Mouse (Mus musculus) CH12.LX (cell line): ENCODE measurements around the gene Gopc. TPM values are rescaled to one million over a fixed set of nuclear protein-coding genes. Genes with fewer than 3 reads are reported as not detected.

ENCODE experiments used
- DNase-seq: peaks from one replicate; pipeline ENCODE4 v3.0.0-alpha.2; 2013; ENCODE audit errors: extremely low read depth
- H3K27ac ChIP-seq: 2 replicates; pipeline ENCODE4 v1.5.1; 2012; ENCODE audit warnings: low read depth, mild to moderate bottlenecking, control low read depth, moderate library complexity; ENCODE audit not compliant: insufficient read depth
- H3K27me3 ChIP-seq: replicated peaks from 2 replicates; pipeline ENCODE3; 2012; ENCODE audit warnings: inconsistent platforms
- H3K36me3 ChIP-seq, 2 experiments: replicated peaks in 1 of 2; 2 replicates each; pipeline versions ENCODE3 to v1.6.1; 2012; ENCODE audit warnings: inconsistent platforms in 1 of 2, low read length in 1 of 2, mild to moderate bottlenecking in 1 of 2, mixed read lengths in 1 of 2, moderate library complexity in 1 of 2; ENCODE audit not compliant: control insufficient read depth in 1 of 2, insufficient read depth in 1 of 2
- H3K4me1 ChIP-seq, 2 experiments: 2 replicates each; pipeline ENCODE4 v1.6.1; 2012; ENCODE audit warnings: inconsistent platforms in 1 of 2, moderate library complexity in 1 of 2; ENCODE audit not compliant: insufficient read depth in 2 of 2, control insufficient read depth in 1 of 2
- H3K4me2 ChIP-seq: 2 replicates; pipeline ENCODE4 v1.6.1; 2012; ENCODE audit warnings: low read depth, mild to moderate bottlenecking, control low read depth; ENCODE audit not compliant: poor library complexity, insufficient read depth, severe bottlenecking
- H3K4me3 ChIP-seq, 3 experiments: fragments of 150-350 bp in 1 of 3; sonication (generic) in 1 of 3; replicated peaks in 1 of 3; 2 replicates each; pipeline versions ENCODE3 to v1.5.1; 2011 to 2012; ENCODE audit warnings: low read depth in 2 of 3, low read length in 2 of 3, mild to moderate bottlenecking in 2 of 3, moderate library complexity in 2 of 3, control low read depth in 1 of 3, improper control_type of control experiment in 1 of 3, inconsistent platforms in 1 of 3, mixed read lengths in 1 of 3; ENCODE audit not compliant: poor library complexity in 1 of 3
- H3K79me2 ChIP-seq: replicated peaks from 2 replicates; pipeline ENCODE4 v1.6.1; 2012; ENCODE audit warnings: mild to moderate bottlenecking, moderate library complexity; ENCODE audit not compliant: control insufficient read depth, poor library complexity, insufficient read depth, severe bottlenecking; ENCODE audit errors: extremely low read depth
- H3K9ac ChIP-seq: 2 replicates; pipeline ENCODE4 v1.6.1; 2012; ENCODE audit warnings: low read depth, mild to moderate bottlenecking, control low read depth, moderate library complexity; ENCODE audit not compliant: insufficient read depth
- H3K9me3 ChIP-seq: replicated peaks from 2 replicates; pipeline ENCODE3; 2012; ENCODE audit warnings: low read length, inconsistent platforms, mixed read lengths
- BHLHE40 ChIP-seq: IDR thresholded peaks from 2 replicates; pipeline ENCODE4 v1.6.1; 2011; ENCODE audit warnings: mild to moderate bottlenecking, low read depth, low read length, improper control_type of control experiment
- CHD1 ChIP-seq: IDR thresholded peaks from 2 replicates; pipeline ENCODE4 v1.6.1; 2012; ENCODE audit warnings: low read depth, low read length, improper control_type of control experiment, inconsistent platforms
- CHD2 ChIP-seq: IDR thresholded peaks from 2 replicates; pipeline ENCODE4 v1.6.1; 2011; ENCODE audit warnings: low read length, improper control_type of control experiment
- CTCF ChIP-seq, 2 experiments: IDR thresholded peaks in 1 of 2; conservative IDR thresholded peaks in 1 of 2; 2 replicates each; pipeline ENCODE4 v1.5.1; 2011 to 2012; ENCODE audit warnings: low read depth in 2 of 2, low read length in 2 of 2, improper control_type of control experiment in 1 of 2, inconsistent platforms in 1 of 2, mild to moderate bottlenecking in 1 of 2, moderate library complexity in 1 of 2
- E2F4 ChIP-seq: IDR thresholded peaks from 2 replicates; pipeline ENCODE4 v1.6.1; 2011; ENCODE audit warnings: low read depth, low read length, improper control_type of control experiment; ENCODE audit not compliant: insufficient replicate concordance
- ELF1 ChIP-seq: IDR thresholded peaks from 2 replicates; pipeline ENCODE4 v1.6.1; 2014; ENCODE audit warnings: low read depth, mild to moderate bottlenecking, inconsistent platforms, low read length, improper control_type of control experiment
- EP300 ChIP-seq: IDR thresholded peaks from 2 replicates; pipeline ENCODE4 v1.6.1; 2011; ENCODE audit warnings: low read length, improper control_type of control experiment
- ETS1 ChIP-seq: conservative IDR thresholded peaks from 2 replicates; pipeline ENCODE4 v1.6.1; 2012; ENCODE audit warnings: low read depth, mild to moderate bottlenecking, inconsistent platforms, low read length, improper control_type of control experiment, moderate library complexity
- GABPA ChIP-seq: IDR thresholded peaks from 2 replicates; pipeline ENCODE4 v1.6.1; 2012; ENCODE audit warnings: low read depth, low read length, improper control_type of control experiment, inconsistent platforms; ENCODE audit not compliant: insufficient replicate concordance
- HCFC1 ChIP-seq: IDR thresholded peaks from 2 replicates; pipeline ENCODE4 v1.6.1; 2012; ENCODE audit warnings: low read depth, mild to moderate bottlenecking, inconsistent platforms, low read length, improper control_type of control experiment
- IRF4 ChIP-seq: IDR thresholded peaks from 2 replicates; pipeline ENCODE4 v1.6.1; 2014; ENCODE audit warnings: low read depth, mild to moderate bottlenecking, inconsistent platforms, low read length, improper control_type of control experiment
- JUN ChIP-seq: IDR thresholded peaks from 2 replicates; pipeline ENCODE4 v1.6.1; 2011; ENCODE audit warnings: low read depth, mild to moderate bottlenecking, low read length, improper control_type of control experiment, moderate library complexity; ENCODE audit not compliant: insufficient read depth
- JUND ChIP-seq: conservative IDR thresholded peaks from 2 replicates; pipeline ENCODE4 v1.6.1; 2011; ENCODE audit warnings: low read depth, low read length, improper control_type of control experiment
- KAT2A ChIP-seq: IDR thresholded peaks from 2 replicates; pipeline ENCODE4 v1.6.1; 2012; ENCODE audit warnings: low read length, improper control_type of control experiment, inconsistent platforms; ENCODE audit not compliant: insufficient replicate concordance
- MAFK ChIP-seq: IDR thresholded peaks from 2 replicates; pipeline ENCODE4 v1.6.1; 2011; ENCODE audit warnings: low read length, improper control_type of control experiment; ENCODE audit not compliant: insufficient replicate concordance
- MAX ChIP-seq: IDR thresholded peaks from 2 replicates; pipeline ENCODE4 v1.6.1; 2011; ENCODE audit warnings: low read length, improper control_type of control experiment
- MAZ ChIP-seq: IDR thresholded peaks from 2 replicates; pipeline ENCODE4 v1.6.1; 2012; ENCODE audit warnings: low read depth, mild to moderate bottlenecking, inconsistent platforms, low read length, improper control_type of control experiment, moderate library complexity
- MEF2A ChIP-seq: IDR thresholded peaks from 2 replicates; pipeline ENCODE4 v1.6.1; 2014; ENCODE audit warnings: low read depth, mild to moderate bottlenecking, inconsistent platforms, low read length, improper control_type of control experiment, borderline replicate concordance
- MXI1 ChIP-seq: IDR thresholded peaks from 2 replicates; pipeline ENCODE4 v1.6.1; 2011; ENCODE audit warnings: mild to moderate bottlenecking, low read depth, low read length, improper control_type of control experiment
- MYC ChIP-seq: IDR thresholded peaks from 2 replicates; pipeline ENCODE4 v1.6.1; 2011; ENCODE audit warnings: low read depth, mild to moderate bottlenecking, improper control_type of control experiment, low read length
- NELFE ChIP-seq: IDR thresholded peaks from 2 replicates; pipeline ENCODE4 v1.6.1; 2011; ENCODE audit warnings: low read depth, low read length, improper control_type of control experiment
- NRF1 ChIP-seq: IDR thresholded peaks from 2 replicates; pipeline ENCODE4 v1.6.1; 2014; ENCODE audit warnings: low read depth, mild to moderate bottlenecking, inconsistent platforms, low read length, improper control_type of control experiment, moderate library complexity
- PAX5 ChIP-seq: IDR thresholded peaks from 2 replicates; pipeline ENCODE4 v1.6.1; 2012; ENCODE audit warnings: low read length, inconsistent platforms, mixed read lengths
- POLR2A ChIP-seq: IDR thresholded peaks from 2 replicates; pipeline ENCODE4 v1.6.1; 2011; ENCODE audit warnings: low read depth, mild to moderate bottlenecking, improper control_type of control experiment, low read length
- POLR2AphosphoS2 ChIP-seq: IDR thresholded peaks from 2 replicates; pipeline ENCODE4 v1.6.1; 2011; ENCODE audit warnings: low read depth, low read length, improper control_type of control experiment
- RAD21 ChIP-seq: IDR thresholded peaks from 2 replicates; pipeline ENCODE4 v1.6.1; 2011; ENCODE audit warnings: low read depth, mild to moderate bottlenecking, low read length, improper control_type of control experiment, moderate library complexity
- RCOR1 ChIP-seq: conservative IDR thresholded peaks from 2 replicates; pipeline ENCODE4 v1.6.1; 2012; ENCODE audit warnings: low read depth, mild to moderate bottlenecking, inconsistent platforms, low read length, improper control_type of control experiment
- SIN3A ChIP-seq: IDR thresholded peaks from 2 replicates; pipeline ENCODE4 v1.6.1; 2012; ENCODE audit warnings: low read length, improper control_type of control experiment, inconsistent platforms
- SMC3 ChIP-seq: IDR thresholded peaks from 2 replicates; pipeline ENCODE4 v1.6.1; 2011; ENCODE audit warnings: low read depth, low read length, improper control_type of control experiment
- TBP ChIP-seq: conservative IDR thresholded peaks from 2 replicates; pipeline ENCODE4 v1.6.1; 2011; ENCODE audit warnings: low read depth, low read length, improper control_type of control experiment
- TCF12 ChIP-seq: IDR thresholded peaks from 2 replicates; pipeline ENCODE4 v1.6.1; 2014; ENCODE audit warnings: low read depth, mild to moderate bottlenecking, inconsistent platforms, low read length, improper control_type of control experiment
- UBTF ChIP-seq: IDR thresholded peaks from 2 replicates; pipeline ENCODE4 v1.6.1; 2012; ENCODE audit warnings: low read depth, mild to moderate bottlenecking, inconsistent platforms, low read length, improper control_type of control experiment, moderate library complexity
- USF1 ChIP-seq: IDR thresholded peaks from 2 replicates; pipeline ENCODE4 v1.6.1; 2014; ENCODE audit warnings: low read depth, mild to moderate bottlenecking, inconsistent platforms, low read length, improper control_type of control experiment
- USF2 ChIP-seq: conservative IDR thresholded peaks from 2 replicates; pipeline ENCODE4 v1.6.1; 2011; ENCODE audit warnings: low read depth, low read length, improper control_type of control experiment
- ZC3H11A ChIP-seq: IDR thresholded peaks from 2 replicates; pipeline ENCODE4 v1.6.1; 2012; ENCODE audit warnings: low read depth, mild to moderate bottlenecking, inconsistent platforms, low read length, improper control_type of control experiment
- ZKSCAN1 ChIP-seq: IDR thresholded peaks from 2 replicates; pipeline ENCODE4 v1.6.1; 2012; ENCODE audit warnings: low read depth, inconsistent platforms, low read length, improper control_type of control experiment, borderline replicate concordance
- ZMIZ1 ChIP-seq: IDR thresholded peaks from 2 replicates; pipeline ENCODE4 v1.6.1; 2012; ENCODE audit warnings: low read depth, mild to moderate bottlenecking, inconsistent platforms, low read length, improper control_type of control experiment
- ZNF384 ChIP-seq: IDR thresholded peaks from 2 replicates; pipeline ENCODE4 v1.6.1; 2012; ENCODE audit warnings: low read depth, low read length, improper control_type of control experiment, inconsistent platforms
- dilution Hi-C: fragments of 300-500 bp; cut with MboI; formaldehyde crosslinking; loops from 2 replicates; pipeline ENCODE4 v1.14.3; 2020; ENCODE audit warnings: low sequenced_read_pairs; ENCODE audit not compliant: extremely low pct_unique_long_range_greater_than_20kb, extremely low pct_ligation_motif_present
- in situ Hi-C: fragments of 300-500 bp; cut with MboI; formaldehyde crosslinking; loops from 3 replicates; pipeline ENCODE4 v1.14.3; 2019; ENCODE audit warnings: low sequenced_read_pairs, low pct_ligation_motif_present, low pct_unique_long_range_greater_than_20kb, mixed read lengths
- polyA plus RNA-seq: library from polyadenylated mRNA; unstranded; fragments of >175 nt; gene quantifications from 2 replicates; pipeline ENCODE4 v1.2.1, GENCODE M21; 2012; ENCODE audit warnings: low read depth; ENCODE audit not compliant: insufficient read length
- total RNA-seq, 2 experiments: library from RNA; depleted of rRNA; stranded (reverse); fragments of 300-350 nt in 1 of 2; fragments of >200 nt in 1 of 2; gene quantifications; 2 replicates each; pipeline ENCODE4 v1.2.3; 2012 to 2014

Gopc gene
- total and polyA plus RNA-seq, 3 experiments: 9.8 to 17.6 (median 13.1) TPM

- peak within 1 kb of the TSS; percentile 77 for H3K9ac ChIP-seq
- H3K4me2 ChIP-seq: peak within 1 kb of the TSS; percentile 99
- peaks cover 6 to 45% of the 10 kb centered on the region in 2 experiments; a peak in 3 of 4 replicates for H3K4me1 ChIP-seq
- in situ Hi-C loops: no loop called here
- peak; percentile 96 for DNase-seq
- peak; percentile 85 for TF ChIP-seq HCFC1
- no peak for TF ChIP-seq ZKSCAN1
- peak; percentile 57; the same call in 1 of the 2 replicates for TF ChIP-seq NRF1
- 0 out of 2 replicates have a peak, but pooled peaks have one; percentile 35 for TF ChIP-seq MAX
- no peak for TF ChIP-seq PAX5
- TF ChIP-seq SIN3A: peak; percentile 84
- no peak; the same call in none of the 2 replicates for TF ChIP-seq RAD21
- TF ChIP-seq MAZ: no peak; the same call in 1 of the 2 replicates
- no peak for TF ChIP-seq E2F4
- no peak for TF ChIP-seq ETS1
- TF ChIP-seq POLR2AphosphoS2: 0 out of 2 replicates have a peak, but pooled peaks have one; percentile 43
- no peak for TF ChIP-seq EP300
- peak; percentile 22; the same call in 1 of the 2 replicates for TF ChIP-seq BHLHE40
- no peak for TF ChIP-seq MAFK
- no peak for TF ChIP-seq KAT2A
- TF ChIP-seq IRF4: peak; percentile 78
- no peak for TF ChIP-seq CHD1
- TF ChIP-seq TBP: no peak
- TF ChIP-seq GABPA: peak; percentile 94
- peak; percentile 28 to 88; a peak in 2 of 4 replicates for TF ChIP-seq CTCF (conservative IDR thresholded peaks at IDR 0.05 in 1 of 2, IDR thresholded peaks at IDR 0.05 in 1 of 2; ENCODE audit: low read depth in 2 of 2, low read length in 2 of 2)
- no peak for TF ChIP-seq ZNF384
- TF ChIP-seq JUND: no peak
- TF ChIP-seq ELF1: peak; percentile 59
- TF ChIP-seq ZC3H11A: no peak
- TF ChIP-seq USF1: no peak
- TF ChIP-seq MYC: no peak
- peak; percentile 42; the same call in 1 of the 2 replicates for TF ChIP-seq MEF2A
- TF ChIP-seq JUN: no peak
- no peak for TF ChIP-seq RCOR1
- TF ChIP-seq CHD2: peak; percentile 40; the same call in 1 of the 2 replicates
- TF ChIP-seq ZMIZ1: no peak
- peak; percentile 45 for TF ChIP-seq NELFE
- no peak; the same call in 1 of the 2 replicates for TF ChIP-seq SMC3
- TF ChIP-seq MXI1: peak; percentile 53; the same call in 1 of the 2 replicates
- no peak for TF ChIP-seq USF2
- peak; percentile 88 for TF ChIP-seq TCF12
- peak; percentile 83 for TF ChIP-seq POLR2A
- TF ChIP-seq UBTF: no peak
- H3K27me3 ChIP-seq: no peaks in the 10 kb centered on the region
- dilution Hi-C loops: no loop called here
- H3K27ac ChIP-seq: 0 out of 2 replicates have a peak within 1 kb of the TSS, but pooled peaks have one; percentile 31
- H3K9me3 ChIP-seq: no peaks in the 10 kb centered on the region
- peak within 1 kb of the TSS; percentile 86 to 99 (median 92) for H3K4me3 ChIP-seq
- peaks cover 31% of the 10 kb centered on the region for H3K79me2 ChIP-seq
- H3K36me3 ChIP-seq: peaks cover 0 to 19% of the 10 kb centered on the region in 2 experiments
Measured at GRCm38 (mm10) chr10:52417299-52417997, 35.5 kb upstream of the Gopc start, which contains the start of gene Nus1. Gene Nus1, plus strand, starts transcription at chr10:52417547.
